Mouse (Mus musculus): Measurements from ENCODE around the gene Fads1.
"Not testable (repeated sequence)": the region's sequence is repeated elsewhere in the genome, so short reads cannot be mapped to it uniquely, and the experiment has no call there.

Gene Fads1

DNA sequence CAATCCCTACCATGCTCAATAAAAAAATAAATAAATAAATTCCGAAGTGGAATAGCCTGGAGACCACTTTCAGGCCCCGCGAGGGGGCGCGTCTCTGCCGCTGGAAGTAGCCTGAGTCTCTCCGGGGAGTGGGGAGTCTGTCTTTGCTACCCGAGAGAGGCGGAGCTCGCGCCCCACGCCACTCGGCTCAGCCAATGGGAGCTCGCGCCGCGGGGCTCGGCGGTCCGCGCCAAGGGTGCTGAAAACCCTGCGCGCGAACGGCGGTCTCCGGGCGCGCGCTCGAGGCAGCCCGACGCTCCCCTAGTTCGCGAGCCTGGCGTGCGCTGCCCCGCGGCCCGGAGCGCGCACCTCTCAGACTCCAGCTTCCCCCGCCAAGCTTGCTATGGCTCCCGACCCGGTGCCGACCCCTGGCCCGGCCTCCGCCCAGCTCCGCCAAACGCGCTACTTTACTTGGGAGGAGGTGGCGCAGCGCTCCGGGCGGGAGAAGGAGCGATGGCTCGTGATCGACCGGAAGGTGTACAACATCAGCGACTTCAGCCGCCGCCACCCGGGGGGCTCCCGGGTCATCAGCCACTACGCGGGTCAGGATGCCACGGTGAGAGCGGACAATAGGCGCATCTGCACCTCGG is at the start of gene Fads1:
Fads1 (plus strand) TSS at position 219 of the 629 bp plus-strand sequence.
- peak; percentile 93 to 96 for DNase-seq

DNA sequence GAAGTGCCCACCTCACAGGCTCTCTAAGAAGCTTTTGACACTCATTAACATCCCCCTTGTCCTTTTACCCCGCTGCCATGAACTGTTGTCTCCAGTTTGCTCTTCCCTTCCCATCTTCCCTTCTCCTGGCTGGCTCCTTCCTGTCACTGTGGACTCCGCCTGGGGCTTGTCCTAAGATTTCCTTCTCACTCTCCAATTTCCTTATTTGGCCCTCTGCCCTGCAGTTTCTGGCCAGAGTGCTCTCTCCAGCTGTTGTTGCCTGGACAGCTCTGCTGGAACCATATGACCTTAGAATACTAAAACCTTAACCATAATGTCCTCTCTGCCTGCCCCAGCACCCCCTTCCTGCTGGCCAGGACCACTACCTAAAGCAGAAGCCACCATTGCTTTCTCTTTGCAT is 48.0 kb upstream of the Fads1 start:
- peak in 1 of 2 experiments; percentile 7 for DNase-seq

DNA sequence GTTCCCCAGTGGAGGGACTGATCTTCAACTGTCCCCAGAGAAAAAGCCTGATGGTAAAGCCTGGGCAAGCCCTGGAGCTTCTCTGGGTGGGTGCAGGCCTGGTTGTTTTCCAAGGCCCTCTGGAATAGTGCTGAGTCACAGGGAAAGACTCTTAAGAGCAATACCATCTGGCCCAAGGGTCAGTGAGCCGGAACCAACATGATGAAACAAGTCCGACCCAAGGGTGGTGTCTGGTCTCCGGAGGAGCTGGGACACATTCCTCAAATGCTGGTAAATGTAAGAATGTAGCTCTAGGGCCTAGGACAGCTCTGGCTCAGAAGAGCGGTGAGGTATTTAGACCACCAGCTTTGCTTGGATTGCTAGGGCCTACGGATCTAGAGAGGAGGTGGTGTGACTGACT is 45.3 kb upstream of the Fads1 start:
- DNase-seq = no peak

DNA sequence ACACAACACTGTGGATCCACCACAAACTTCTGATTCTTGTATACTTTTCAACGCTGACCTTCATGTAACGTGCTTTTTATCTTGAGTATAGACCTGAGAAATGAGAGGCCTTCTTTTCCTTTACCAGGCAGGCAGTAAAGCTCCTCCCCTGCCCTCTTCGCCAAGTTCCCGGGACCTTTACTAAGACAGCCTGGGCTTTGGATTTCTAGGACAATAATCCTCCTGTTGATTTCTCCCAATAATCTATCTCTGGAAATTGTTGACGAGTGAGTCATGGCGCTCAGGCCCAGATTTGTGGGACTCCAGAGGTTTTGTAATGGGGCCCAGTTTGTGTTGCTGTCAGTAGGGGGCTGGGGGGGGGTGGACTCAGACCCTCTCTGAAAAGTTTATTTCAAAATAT is 43.0 kb upstream of the Fads1 start:
- no peak for DNase-seq

DNA sequence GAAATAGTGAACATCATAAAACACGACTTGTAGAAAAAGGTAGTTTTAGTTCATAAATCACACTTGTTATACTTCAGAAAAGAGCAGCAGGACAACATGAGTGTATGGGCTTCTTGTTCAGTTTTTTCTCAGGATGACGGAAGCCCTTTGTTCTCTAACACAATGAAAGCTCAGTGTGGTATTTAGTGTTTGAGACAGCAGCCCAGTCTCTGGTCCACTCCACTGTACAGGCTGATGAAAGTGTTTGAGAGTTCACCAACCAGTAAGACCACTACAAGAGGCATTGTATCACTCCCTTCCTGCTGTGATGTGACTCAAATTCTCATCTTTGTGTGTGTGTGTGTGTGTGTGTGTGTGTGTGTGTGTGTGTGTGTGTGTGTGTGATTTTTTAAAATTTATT is 39.0 kb upstream of the Fads1 start:
- DNase-seq = no peak

DNA sequence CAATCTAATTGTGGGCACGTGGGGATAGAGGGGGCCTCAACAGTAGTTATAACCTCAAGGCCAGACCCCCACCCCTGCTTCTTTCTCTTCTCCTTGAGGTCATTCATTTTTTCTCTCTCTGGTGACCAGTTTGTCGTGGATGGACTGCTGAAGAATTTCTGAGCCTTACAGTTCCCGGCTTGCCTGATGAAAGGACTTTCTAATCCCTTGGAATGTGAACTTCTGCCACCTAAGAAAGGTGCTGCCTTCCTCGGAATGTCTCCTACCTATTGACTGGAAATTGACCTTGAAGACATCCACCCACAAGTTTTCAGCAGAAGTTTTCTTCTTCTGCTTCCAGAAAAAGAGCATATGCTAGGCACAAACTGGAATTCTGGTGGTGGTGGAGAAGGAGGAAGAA is 38.2 kb upstream of the Fads1 start:
- DNase-seq = no peak

DNA sequence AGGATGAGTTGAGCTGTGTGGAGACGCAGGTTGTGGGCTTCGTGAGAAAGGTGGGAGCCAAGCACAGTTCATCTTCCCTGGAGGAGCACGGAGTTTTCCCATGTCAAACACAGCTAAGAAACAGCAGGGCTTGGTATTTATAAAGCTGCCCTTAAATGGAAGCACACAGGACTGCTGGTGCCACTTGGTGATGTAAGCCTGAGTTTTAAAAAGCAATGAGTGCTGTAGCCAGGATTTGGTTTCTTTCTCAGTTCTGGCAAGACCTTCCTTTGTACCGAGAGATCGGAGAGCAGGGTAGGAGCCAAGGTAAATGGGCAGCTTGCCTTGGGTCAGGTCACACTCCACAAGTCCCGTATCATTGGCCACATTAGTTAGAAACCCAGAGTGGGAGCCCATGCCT is 34.1 kb upstream of the Fads1 start:
- DNase-seq = no peak

DNA sequence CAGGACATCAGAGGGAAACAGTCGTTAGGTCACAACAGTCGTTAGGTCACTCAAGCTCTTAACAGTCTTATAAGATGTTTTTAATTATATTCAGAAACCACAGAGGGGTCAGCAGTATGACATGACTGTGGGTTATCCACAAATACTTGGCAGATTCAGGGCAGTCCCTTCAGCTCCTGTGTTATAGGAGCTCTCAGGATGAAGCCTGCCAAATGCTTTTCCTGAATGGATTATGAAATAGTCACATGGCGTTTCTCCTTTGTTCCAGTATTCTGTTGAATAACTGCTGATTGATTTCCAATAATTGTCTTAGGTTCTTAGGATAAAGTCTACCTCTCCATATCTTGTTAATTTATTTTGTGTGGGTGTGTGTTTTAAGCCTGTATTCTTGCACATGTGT is 33.5 kb upstream of the Fads1 start:
- DNase-seq = no peak

DNA sequence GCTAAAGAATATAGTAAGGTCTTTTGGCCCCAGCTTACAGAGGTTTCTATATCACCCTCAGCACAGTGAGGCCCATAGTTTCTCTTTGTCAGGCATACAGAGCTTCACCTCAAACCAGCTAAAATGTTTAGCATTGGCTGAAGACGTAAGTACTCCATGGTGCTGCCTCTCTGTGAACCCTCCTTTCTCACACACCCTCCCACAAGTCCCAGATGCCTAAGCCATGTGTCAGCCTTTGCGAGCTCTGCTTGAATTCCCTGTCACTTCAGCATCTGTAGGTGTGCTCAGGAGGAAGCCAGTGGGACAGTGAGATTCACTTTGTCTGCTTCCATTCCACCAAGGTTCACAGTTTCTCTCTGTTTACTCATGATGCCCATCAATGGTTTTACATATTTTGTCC is 25.0 kb upstream of the Fads1 start:
- no peak for DNase-seq

DNA sequence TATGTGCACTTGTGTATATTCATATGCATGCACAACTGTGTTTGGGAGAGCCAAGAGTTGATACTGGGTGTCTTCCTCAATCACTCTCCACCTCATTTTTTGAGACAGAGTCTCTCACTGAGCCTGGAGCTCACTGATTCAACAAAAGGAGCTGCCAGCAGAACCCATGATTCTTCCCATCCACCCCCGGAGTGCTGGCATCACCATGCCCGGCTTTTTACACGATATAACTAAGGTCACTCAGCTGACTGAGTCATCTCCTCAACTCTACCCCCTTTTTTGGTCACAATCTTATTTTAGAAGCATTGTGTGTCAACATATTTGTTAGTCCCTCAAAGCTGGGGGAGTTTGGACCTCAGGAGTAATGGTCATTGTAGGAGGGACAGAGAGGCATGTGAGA is 18.8 kb upstream of the Fads1 start:
- no peak for DNase-seq

DNA sequence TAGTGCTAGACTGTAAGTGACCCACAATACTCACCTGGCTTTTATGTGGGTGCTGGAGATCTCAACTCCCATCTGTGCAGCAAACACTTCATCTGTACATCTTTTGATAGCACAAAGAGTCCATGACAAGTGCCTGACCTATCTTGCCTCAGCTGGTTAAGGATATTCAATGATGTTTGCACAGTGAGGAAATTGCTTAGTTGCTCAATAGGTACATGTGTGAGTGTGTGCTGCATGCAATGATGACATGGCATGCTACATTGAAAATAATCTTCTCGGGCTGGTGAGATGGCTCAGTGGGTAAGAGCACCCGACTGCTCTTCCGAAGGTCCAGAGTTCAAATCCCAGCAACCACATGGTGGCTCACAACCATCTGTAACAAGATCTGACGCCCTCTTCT is 16.8 kb upstream of the Fads1 start:
- not testable (repeated sequence) for DNase-seq

DNA sequence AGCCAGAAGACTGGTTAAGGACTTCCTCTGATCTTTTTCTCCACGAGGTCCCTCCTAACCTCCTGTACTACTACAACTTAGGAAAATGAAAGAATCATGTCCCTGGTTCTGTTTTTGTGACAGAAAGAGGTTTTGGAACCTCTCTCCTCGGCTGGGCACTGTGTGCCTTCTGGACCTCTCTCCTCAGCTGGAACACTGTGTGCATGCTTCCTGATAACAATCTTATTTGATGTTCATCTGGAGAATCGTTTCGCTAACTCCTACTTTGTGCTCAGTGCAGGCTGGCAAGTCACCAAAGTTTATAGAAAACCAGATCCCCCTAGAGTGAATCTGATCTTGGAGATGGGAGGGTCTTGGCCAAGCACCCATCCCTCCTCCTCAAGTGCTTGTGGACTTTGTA is 15.6 kb upstream of the Fads1 start:
- DNase-seq = no peak

DNA sequence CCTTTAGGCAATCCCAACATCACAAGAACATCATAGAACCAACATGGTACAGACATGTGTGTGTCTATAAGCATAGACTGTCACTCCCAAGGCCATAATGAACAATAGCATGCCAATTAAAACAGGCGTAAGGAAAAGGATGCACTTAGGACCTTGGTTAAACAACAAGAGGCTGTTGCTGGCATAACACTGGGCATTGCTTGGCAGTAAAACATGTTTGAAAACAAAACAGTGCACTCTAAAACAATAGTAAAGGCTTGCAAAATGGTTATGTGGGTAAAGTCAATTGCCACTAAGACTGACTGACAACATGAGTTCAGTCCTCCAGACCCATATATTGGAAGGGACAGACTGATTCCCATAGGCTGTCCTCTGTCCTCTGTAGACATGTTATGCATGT is 14.7 kb upstream of the Fads1 start:
- no peak for DNase-seq

DNA sequence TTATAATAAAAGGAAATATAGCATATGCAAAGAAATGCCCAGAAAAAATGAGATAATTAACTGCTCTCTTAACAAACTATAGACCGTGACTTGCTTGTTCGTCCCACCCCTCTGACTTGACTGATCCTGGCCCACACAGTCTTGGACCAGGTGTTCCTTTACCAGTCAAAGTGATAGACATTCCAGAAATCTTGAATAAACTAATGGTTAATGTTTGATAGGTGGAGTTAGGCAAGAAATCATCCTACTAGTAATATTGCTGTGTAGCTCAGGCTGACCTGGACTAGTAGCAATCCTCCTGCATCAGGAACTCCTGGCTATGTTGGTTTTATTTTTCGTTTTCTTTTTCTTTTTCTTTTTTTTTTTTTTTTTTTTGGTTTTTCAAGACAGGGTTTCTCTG is 14.2 kb upstream of the Fads1 start:
- no peak for DNase-seq

DNA sequence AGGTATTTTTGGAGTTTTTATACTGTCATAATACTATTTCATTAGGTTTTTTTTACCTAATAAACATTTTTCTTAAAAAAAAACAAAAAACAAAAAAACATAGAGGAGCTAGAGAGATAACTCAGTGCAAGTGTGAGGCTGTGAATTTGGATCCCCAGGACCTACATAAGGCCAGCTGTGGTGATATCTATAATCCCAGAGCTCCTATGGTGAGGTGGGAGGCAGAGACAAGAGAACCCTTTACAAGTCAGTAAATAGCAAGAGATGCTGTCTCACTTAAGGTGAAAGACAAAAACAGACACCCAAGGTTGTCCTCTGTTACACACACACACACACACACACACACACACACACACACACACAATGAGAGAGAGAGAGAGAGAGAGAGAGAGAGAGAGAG is 13.5 kb upstream of the Fads1 start:
- no peak for DNase-seq

DNA sequence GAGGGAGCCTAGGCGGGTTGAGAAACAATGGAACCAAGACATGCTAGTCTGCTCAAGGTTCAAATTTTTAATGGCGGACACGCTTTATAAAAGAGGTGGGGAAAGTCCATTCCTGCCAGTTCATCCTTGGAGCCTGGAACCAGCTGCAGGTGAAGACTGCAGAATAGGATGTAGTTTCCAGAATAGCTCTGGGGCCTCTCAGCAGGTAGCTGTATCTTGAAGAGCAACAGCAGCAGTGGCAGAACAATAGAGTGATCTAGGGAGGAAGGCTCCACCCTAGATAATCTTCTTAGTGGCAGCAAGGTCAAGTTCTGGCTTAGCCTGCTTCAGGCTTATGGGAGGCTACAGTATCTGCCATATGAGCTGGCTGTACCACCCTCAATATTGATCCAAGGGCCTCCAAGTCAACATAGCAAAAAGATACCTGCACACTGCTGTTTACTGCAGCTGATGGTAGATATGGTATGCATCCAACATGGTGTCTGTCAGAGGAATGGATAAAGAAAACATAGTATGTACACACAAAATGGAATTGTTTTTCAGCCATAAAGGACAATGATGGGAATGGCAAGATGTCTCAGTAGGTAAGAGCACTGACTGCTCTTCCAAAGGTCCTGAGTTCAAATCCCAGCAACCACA is 12.9 kb upstream of the Fads1 start:
- DNase-seq = not testable (repeated sequence)

DNA sequence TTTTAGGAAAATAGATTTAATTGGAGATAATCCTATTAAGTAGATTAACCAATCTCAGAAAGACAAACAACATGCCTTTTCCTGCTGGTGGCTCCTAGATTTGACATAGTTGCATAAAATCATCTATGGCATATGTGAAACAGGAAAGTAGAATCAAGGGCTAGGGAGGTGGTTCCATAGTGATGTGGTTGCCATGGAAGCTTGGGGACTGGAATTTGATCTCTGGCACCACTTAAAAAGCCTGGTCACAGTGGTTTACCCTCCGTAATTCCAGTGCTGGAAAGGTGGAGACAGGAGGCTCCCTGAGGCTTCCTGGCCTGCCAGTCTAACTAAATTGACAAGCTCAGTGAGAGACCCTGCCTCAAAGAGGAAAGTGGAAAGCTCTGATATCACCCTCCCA is 12.2 kb upstream of the Fads1 start:
- no peak for DNase-seq

DNA sequence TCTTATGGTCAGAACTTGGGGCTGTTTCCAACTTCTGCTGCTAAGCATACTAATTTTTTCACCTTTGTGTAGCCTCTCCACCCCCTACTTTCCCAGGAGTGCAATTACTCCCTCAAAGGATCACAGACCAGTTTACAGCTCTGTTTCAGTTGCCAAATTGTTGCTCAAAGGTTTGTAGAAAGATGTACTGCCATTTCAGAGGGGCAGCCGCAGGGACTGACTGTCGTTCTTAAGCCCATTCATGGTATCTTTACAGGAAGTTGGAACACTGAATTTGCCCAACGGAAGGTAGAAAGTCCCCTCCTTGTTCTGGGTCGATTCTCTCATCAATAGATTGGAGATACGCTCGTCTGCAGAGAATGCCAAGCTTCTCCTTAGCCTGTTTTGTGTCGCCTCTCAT is 11.3 kb upstream of the Fads1 start:
- DNase-seq = no peak

DNA sequence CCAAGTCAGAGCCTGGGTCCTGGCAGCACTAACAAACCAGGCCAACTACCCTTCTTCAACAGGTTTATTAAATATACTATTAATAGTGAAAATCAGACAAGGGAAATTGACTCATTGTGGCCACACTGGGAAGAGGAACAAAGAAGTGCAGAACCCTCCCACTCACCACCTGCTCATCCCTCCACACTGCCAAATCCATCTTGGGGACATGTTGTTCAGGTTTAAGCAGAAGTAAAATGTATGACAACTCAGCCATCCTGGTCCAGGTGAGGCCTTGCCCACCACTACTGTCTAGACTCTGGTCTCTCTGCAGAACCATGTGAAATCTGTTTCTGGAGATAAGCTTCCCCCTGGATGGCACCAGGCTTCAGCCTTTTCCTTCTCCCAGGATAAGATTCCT is 10.8 kb upstream of the Fads1 start:
- peak in 1 of 2 experiments; percentile 36 for DNase-seq

DNA sequence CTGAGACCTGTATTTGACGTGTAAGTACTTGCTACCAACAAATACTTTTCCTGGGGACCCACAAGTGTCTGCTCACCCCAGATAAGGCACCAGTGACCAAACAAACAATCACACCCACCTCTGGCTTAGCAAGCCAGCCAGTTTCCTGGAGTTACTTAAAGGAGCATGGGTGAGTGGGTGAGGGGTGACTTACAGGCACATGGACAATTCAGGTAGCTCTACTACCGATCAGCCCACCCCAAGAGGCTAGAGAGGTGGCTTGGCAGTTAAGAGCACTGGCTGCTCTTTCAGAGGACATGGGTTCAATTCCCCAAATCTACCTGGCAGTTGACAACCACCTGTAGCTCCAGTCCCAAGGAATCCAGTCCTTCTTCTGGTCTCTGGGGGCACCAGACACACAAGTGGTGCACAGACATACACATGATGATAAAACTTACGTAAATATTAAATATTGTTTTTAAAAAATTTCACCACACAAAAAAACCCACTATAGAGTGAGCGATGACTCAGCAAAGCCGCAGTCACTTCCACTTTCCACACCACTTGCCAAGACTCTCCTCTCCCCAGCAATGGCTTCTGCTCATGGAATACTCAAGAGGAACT is 9.5 kb upstream of the Fads1 start:
- no peak for DNase-seq

DNA sequence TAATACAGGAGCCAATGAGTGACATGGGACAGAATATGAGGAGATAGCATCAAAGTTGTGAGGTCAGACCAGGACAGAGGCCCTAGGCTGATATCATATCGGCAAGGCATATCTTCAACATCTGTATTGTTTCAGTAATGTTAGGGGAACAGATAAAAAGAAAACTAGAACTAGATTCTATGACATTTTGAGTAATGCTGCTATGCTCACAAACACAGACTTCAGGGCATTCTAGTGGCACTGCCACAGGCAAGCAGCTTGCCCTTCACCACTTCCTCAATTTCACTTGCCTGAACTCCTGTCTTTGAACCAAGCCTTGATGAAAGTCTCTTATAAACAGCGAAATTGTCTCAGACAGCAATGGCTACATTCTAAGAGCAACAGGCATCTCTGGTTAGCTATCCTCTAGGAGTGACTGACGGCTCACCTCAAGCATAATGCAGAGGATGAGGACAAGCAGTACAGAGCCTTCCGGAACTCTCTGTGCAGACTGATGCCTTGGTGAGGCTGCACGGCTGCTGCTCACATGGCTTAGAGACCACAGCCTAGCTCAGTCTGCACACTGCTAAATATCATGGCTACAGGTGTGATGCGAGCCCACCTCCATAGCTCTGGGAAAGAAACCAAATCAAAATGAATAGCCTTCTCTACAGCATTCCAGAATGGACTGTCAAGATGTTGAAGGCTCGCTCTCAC is 8.7 kb upstream of the Fads1 start:
- DNase-seq = no peak

DNA sequence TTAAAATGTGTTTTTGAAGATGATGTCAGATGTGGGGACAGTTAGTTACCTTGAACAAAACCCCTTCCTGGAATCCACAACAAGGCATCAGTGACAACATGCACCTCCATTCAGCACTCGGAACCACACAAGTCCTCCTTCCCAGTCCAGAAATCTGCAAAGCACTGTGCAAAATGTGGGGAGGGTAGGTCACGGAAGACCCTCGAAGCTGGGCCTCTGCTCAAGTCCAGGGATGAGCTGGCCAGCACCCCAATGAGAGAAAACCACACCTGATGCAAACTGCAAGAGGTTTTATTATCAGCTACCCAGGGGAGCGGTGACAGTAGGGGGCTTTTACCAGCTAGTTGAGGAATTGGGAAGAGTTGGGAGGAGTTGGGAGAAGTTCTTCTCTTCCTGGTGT is 7.7 kb upstream of the Fads1 start:
- DNase-seq = no peak

DNA sequence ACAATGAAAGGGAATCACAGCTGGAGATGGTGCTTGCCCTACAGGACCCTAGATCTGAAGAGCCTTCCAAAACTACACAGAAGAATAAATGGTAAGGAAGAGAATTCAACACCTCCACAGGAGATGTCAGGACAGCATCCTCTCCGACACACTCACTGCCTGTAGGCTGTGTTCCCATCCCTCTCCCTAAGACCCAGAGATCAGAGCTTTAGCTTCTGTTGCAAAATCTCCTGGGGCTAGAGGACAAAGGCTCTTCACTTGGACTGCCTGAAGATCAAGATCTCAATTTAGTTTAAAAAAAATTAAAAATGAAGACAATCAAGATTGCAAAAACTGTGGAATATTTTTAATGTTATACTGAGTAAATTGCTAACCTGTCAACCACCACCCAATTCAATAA is 6.2 kb upstream of the Fads1 start:
- DNase-seq = no peak

DNA sequence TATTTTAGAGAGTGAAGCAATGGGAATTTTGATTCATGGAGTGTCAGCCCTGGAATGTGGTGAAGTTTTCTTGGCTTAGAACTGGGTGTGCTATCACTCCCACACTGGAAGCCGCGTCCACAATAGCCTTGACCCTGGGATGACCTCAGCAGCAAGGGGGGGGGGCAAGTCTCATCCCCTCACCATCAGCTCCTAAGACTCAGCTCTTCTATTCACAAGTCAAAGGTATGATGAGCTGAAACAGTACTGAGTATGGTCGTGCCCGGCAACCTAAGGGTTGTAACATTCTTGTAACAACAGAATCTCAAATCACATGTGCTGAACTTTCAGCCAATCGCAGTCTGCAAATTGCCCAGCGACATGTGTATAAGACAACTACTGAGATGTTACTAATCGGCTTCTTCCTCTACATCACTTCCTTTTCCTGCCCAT is 5.7 kb upstream of the Fads1 start:
- no peak for DNase-seq
